In genomic region chr7:3692382-3692986, GRCm38 (mm10) we compare ENCODE assay signal across 8 mouse cellular contexts. TPM values are rescaled to one million over a fixed set of nuclear protein-coding genes. Genes with fewer than 3 reads are reported as not detected.
DNase-seq lines count a peak whose midpoint lies in the region; ATAC-seq lines count a peak whose summit lies in the region.

Gene Tsen34 (plus strand): TSS chr7:3692863.

- peaks cover 17% of the 10 kb centered on the region for H3K4me1 ChIP-seq in midbrain, embryonic 14.5 days (ENCODE audit: control insufficient read depth, insufficient read depth, low read length)

- ATAC-seq in granulocyte monocyte progenitor cell, adult 5-6 weeks (replicated peaks; ENCODE audit: poor library complexity, severe bottlenecking) = no peak
- ATAC-seq in midbrain, embryonic 14.5 days (ENCODE audit: low FRiP score, low TSS enrichment) = peak; percentile 66; the same call in 1 of the 2 replicates

- H3K9me3 ChIP-seq in midbrain, embryonic 14.5 days (ENCODE audit: control insufficient read depth, low read length) = no peaks in the 10 kb centered on the region

- H3K27me3 ChIP-seq in midbrain, embryonic 14.5 days (ENCODE audit: control insufficient read depth, insufficient read depth, low read length) = no peaks in the 10 kb centered on the region

- H3K36me3 ChIP-seq in midbrain, embryonic 14.5 days (ENCODE audit: control insufficient read depth, insufficient read depth, low read length) = peaks cover 23% of the 10 kb centered on the region

- under 1% methylated on average over 49 of the region's 49 CpGs for WGBS in midbrain, embryonic 14.5 days

- no peak for DNase-seq in left cerebral cortex, adult 18-20 months (ENCODE audit: low spot score in 2 of 2)
- no peak for DNase-seq in left cerebral cortex, adult 11 months (ENCODE audit: low spot score)
- DNase-seq in adrenal gland, postnatal 4 days (ENCODE audit: low spot score in 2 of 2) = no peak
- peak in 1 of 2 experiments; percentile 36 for DNase-seq in layer of hippocampus, postnatal 14 days (ENCODE audit: low spot score in 2 of 2)
- DNase-seq in midbrain, embryonic 14.5 days = no peak
- no peak for DNase-seq in right cerebral cortex, postnatal 14 days
- DNase-seq in spleen, postnatal 10 days (ENCODE audit: low spot score in 2 of 2) = no peak

- H3K4me3 ChIP-seq in midbrain, embryonic 14.5 days (replicated peaks; ENCODE audit: low read depth, low read length) = peak within 1 kb of the TSS; percentile 73

- H3K9ac ChIP-seq in midbrain, embryonic 14.5 days (replicated peaks; ENCODE audit: low read length) = peak within 1 kb of the TSS; percentile 88

- H3K27ac ChIP-seq in midbrain, embryonic 14.5 days (replicated peaks; ENCODE audit: low read depth, low read length) = peak within 1 kb of the TSS; percentile 92

- peak within 1 kb of the TSS; percentile 75 for H3K4me2 ChIP-seq in midbrain, embryonic 14.5 days (ENCODE audit: low read length)

RNA-seq across cellular contexts. Expression of gene Tsen34, which starts in this region (rescaled TPM):
- 10 to 100 TPM; 78.5 to 90.0 TPM for total RNA-seq in left cerebral cortex, adult 18-20 months (2021)
- 100 to 1,000 TPM; 136 to 145 TPM for total RNA-seq in adrenal gland, postnatal 4 days (2021)
- 21.2 and 28.7 TPM in 2 replicates for total RNA-seq in granulocyte monocyte progenitor cell, adult 5-6 weeks (2014; fragmentation: Nextera tagmentation)
- total RNA-seq in granulocyte monocyte progenitor cell, adult 5-6 weeks (2017) = 31.6 and 37.5 TPM in 2 replicates
- total RNA-seq in layer of hippocampus, postnatal 14 days (2021) = 10 to 100 TPM; 70.0 to 74.8 TPM
- 232 and 277 TPM in 2 replicates for polyA plus RNA-seq in midbrain, embryonic 14.5 days (2014; fragmentation: Nextera tagmentation; extraction: Ambion mirVana)
